Mouse (Mus musculus): ENCODE data around the gene Hsf2bp. TPM values are rescaled to one million over a fixed set of nuclear protein-coding genes. Genes with fewer than 3 reads are reported as not detected.
A peak's percentile ranks its signal among the peaks of the same experiment; 100 is the strongest.
"Not testable (repeated sequence)": the region's sequence is repeated elsewhere in the genome, so short reads cannot be mapped to it uniquely, and the experiment has no call there.

The Hsf2bp gene
- total and polyA plus RNA-seq, 2 experiments from 2014 or later: 0.57 to 0.90 TPM

DNA sequence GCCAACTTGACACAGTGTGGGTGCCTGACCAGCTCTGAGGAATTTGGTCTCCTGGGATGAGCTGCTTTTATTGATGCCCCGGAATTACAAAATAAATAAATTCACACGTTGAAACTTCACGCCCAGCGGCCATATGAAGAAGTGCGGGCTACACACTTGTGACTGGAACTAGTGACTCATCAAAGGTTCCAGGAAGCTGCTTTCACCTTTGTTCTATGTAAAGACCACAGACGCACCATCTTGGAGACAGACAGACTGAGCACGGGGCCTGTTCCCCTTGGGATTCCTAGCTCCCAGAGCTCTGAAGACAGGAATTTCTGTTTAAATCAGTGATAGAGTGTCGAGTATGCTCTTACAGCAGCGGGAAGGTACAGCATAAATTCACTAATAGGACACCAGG lies 31.4 kb upstream of the Hsf2bp start:
- H3K9ac ChIP-seq: no peak overlapping the region
- H3K27ac ChIP-seq (ENCODE audit: low read depth, low read length): no peak overlapping the region
- no peak for DNase-seq
- no peaks in the 10 kb centered on the region for H3K27me3 ChIP-seq (ENCODE audit: insufficient read depth, low read length)
- no peaks in the 10 kb centered on the region for H3K9me3 ChIP-seq (ENCODE audit: low read length)
- no peaks in the 10 kb centered on the region for H3K36me3 ChIP-seq (ENCODE audit: insufficient read depth)
- 77% methylated on average over 9 of the region's 9 CpGs for WGBS
- no peak for ATAC-seq
- no peak overlapping the region for H3K4me3 ChIP-seq (ENCODE audit: low read depth, low read length)
- H3K4me1 ChIP-seq (ENCODE audit: insufficient read depth): no peaks in the 10 kb centered on the region
- no peak overlapping the region for H3K4me2 ChIP-seq (ENCODE audit: low read depth)
- no peak for TF ChIP-seq CTCF (IDR thresholded peaks at IDR 0.05; ENCODE audit: low read depth)

DNA sequence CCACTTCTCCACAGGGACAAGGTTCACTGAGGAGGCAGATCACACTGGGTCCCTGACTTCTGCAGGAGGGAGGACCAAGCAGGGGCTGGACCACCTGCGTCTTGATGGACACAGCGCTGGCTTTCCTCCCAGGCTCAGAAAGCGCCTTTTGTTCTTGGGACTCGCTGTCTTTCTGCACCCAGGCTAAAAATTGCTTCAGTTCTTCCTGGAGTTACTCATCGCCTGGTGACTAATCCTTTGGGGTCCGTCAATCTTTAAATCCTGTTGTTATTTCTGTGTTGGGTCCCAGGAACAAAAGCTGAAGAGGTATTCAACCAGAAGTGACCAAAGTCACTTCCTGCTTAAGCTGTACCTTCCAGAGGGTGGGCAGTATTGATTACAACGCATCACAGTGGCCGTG lies 28.6 kb upstream of the Hsf2bp start:
- DNase-seq; H3K27me3 ChIP-seq (ENCODE audit: insufficient read depth, low read length); ATAC-seq; H3K9me3 ChIP-seq (ENCODE audit: low read length); H3K4me2 ChIP-seq (ENCODE audit: low read depth); H3K9ac ChIP-seq; H3K4me1 ChIP-seq (ENCODE audit: insufficient read depth); H3K4me3 ChIP-seq (ENCODE audit: low read depth, low read length); H3K27ac ChIP-seq (ENCODE audit: low read depth, low read length): not testable (repeated sequence)
- peaks cover 24% of the 10 kb centered on the region for H3K36me3 ChIP-seq (ENCODE audit: insufficient read depth)
- 36% methylated on average over 8 of the region's 8 CpGs for WGBS

DNA sequence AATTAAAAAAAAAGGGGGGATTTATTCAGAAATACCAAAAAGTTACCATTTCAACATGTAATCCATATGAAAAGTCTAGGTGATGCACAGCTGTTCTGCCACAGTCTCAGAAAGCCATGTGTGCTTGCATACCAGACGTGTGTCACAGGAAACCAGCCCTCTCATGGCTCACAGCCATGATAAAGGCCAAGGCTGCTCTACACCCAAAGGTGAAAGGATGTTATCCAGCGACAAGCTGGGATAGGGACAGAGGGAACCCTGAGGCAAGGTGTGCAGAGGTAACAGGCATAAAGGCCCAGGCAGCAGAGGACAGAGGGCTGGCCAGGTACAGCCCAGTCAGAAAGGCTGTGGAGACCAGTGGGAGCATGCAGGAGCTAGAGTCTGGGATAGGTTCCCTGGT lies 27.5 kb upstream of the Hsf2bp start:
- 73% methylated on average over 2 of the region's 2 CpGs for WGBS
- no peaks in the 10 kb centered on the region for H3K9me3 ChIP-seq (ENCODE audit: low read length)
- no peak overlapping the region for H3K9ac ChIP-seq
- no peak overlapping the region for H3K27ac ChIP-seq (ENCODE audit: low read depth, low read length)
- no peaks in the 10 kb centered on the region for H3K4me1 ChIP-seq (ENCODE audit: insufficient read depth)
- DNase-seq: no peak
- no peak for ATAC-seq
- H3K27me3 ChIP-seq (ENCODE audit: insufficient read depth, low read length): no peaks in the 10 kb centered on the region
- no peak overlapping the region for H3K4me2 ChIP-seq (ENCODE audit: low read depth)
- no peak for TF ChIP-seq CTCF (IDR thresholded peaks at IDR 0.05; ENCODE audit: low read depth)
- no peak overlapping the region for H3K4me3 ChIP-seq (ENCODE audit: low read depth, low read length)
- peaks cover 34% of the 10 kb centered on the region for H3K36me3 ChIP-seq (ENCODE audit: insufficient read depth)

DNA sequence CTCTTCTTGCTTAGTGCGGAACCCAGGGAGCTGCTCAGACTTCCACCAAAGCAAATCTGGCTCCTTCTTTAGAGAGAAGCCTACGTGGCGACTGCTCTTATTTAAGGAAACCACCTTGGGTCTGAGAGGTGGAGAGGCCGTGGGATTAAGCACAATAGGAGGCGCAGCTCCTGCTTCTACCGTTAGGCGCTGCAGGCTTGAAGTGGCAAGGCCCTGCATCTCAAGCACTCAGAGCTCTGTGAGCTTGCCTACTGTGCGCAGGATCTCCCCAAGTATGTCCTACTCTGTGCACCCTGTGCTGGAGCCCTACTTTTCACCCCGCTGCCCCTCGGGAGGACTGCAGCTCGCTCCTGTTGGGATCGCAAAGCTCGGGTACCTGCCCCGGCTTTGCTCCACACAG lies 25.1 kb upstream of the Hsf2bp start:
- no peak for TF ChIP-seq CTCF (IDR thresholded peaks at IDR 0.05; ENCODE audit: low read depth)
- Histone ChIP-seq H3K4me2 (ENCODE audit: low read depth) (no peak overlapping the region), H3K9ac (no peak overlapping the region), H3K4me1 (ENCODE audit: insufficient read depth) (no peaks in the 10 kb centered on the region), H3K9me3 (ENCODE audit: low read length) (no peaks in the 10 kb centered on the region), H3K27me3 (ENCODE audit: insufficient read depth, low read length) (no peaks in the 10 kb centered on the region), H3K27ac (ENCODE audit: low read depth, low read length) (no peak overlapping the region), H3K4me3 (ENCODE audit: low read depth, low read length) (no peak overlapping the region), H3K36me3 (ENCODE audit: insufficient read depth) (peaks cover 58% of the 10 kb centered on the region)
- 96% methylated on average over 14 of the region's 14 CpGs for WGBS
- ATAC-seq (no peak), DNase-seq (no peak)

DNA sequence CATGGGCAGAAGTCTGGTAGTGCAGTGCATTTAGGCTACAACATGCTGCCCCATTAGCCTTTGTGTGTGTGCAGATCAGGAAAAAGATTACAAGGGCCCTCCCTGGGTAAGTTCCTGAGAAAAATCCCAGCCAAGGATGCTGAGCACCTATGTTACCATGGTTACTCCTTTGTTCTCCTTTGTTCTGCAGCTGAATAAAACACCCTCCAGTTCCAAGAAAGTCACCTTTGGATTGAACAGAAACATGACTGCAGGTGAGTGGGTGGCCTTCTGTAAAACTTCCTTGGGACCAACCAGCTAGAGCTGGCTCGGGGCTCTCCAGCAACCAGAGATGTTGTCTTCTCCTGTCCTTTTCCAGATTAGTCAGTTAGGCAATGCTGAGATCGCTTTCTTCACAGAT lies 22.9 kb upstream of the Hsf2bp start:
- DNase-seq (peak; percentile 15), ATAC-seq (peak; percentile 68; the same call in 1 of the 2 replicates)
- no peaks in the 10 kb centered on the region for H3K27me3 ChIP-seq (ENCODE audit: insufficient read depth, low read length)
- H3K27ac ChIP-seq (ENCODE audit: low read depth, low read length): peak overlapping the region; percentile 62; the same call in 1 of the 2 replicates
- 69% methylated on average over 2 of the region's 2 CpGs for WGBS
- no peak for TF ChIP-seq CTCF (IDR thresholded peaks at IDR 0.05; ENCODE audit: low read depth)
- peaks cover 79% of the 10 kb centered on the region for H3K36me3 ChIP-seq (ENCODE audit: insufficient read depth)
- H3K4me1 ChIP-seq (ENCODE audit: insufficient read depth): no peaks in the 10 kb centered on the region
- no peak overlapping the region for H3K9ac ChIP-seq
- H3K4me2 ChIP-seq (ENCODE audit: low read depth): no peak overlapping the region
- no peak overlapping the region for H3K4me3 ChIP-seq (ENCODE audit: low read depth, low read length)
- no peaks in the 10 kb centered on the region for H3K9me3 ChIP-seq (ENCODE audit: low read length)

DNA sequence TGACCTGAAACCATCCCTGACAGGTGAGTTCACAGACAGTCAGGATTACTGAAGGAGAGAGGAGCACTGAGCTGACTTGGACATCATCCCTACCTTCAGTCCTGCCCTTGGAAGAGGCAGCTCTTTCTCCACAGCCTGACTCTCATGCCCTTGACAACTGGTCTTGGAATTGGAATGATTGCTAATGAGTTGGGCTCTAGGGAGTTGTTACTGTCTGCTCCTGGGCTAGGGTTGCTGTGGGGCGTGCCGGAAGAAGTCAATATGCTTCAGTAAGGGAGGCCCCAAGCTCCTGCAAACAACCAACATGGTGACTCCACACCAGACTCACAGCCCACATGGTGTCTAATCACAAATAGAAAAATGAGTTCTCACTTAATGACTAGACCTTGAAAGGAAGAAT lies 21.7 kb upstream of the Hsf2bp start:
- no peak overlapping the region for H3K27ac ChIP-seq (ENCODE audit: low read depth, low read length)
- H3K36me3 ChIP-seq (ENCODE audit: insufficient read depth): peaks cover 89% of the 10 kb centered on the region
- H3K4me2 ChIP-seq (ENCODE audit: low read depth): no peak overlapping the region
- no peak for TF ChIP-seq CTCF (IDR thresholded peaks at IDR 0.05; ENCODE audit: low read depth)
- H3K4me3 ChIP-seq (ENCODE audit: low read depth, low read length): no peak overlapping the region
- no peaks in the 10 kb centered on the region for H3K27me3 ChIP-seq (ENCODE audit: insufficient read depth, low read length)
- WGBS: 89% methylated on average over 2 of the region's 2 CpGs
- H3K9me3 ChIP-seq (ENCODE audit: low read length): no peaks in the 10 kb centered on the region
- H3K4me1 ChIP-seq (ENCODE audit: insufficient read depth): no peaks in the 10 kb centered on the region
- DNase-seq: no peak
- ATAC-seq: no peak
- no peak overlapping the region for H3K9ac ChIP-seq

DNA sequence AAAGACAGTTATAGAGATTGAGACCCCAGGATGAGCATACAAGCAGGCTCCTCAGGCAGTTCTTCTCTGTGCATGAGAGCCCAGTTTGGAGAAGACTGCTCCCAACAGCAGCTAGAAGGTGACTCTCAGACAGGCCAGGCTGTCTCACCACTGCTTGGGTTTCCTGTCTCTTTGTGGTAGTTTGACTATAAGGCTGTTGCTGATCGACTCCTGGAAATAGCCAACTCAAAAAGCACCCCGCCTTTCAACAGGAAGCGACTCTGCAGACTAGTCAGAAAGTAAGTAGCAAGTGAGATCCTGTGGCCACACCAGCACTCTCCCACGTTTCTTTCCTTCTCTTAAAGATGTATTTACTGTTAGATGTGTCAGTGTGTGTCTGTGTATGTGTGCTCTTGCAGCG lies 17.5 kb upstream of the Hsf2bp start:
- DNase-seq (no peak), ATAC-seq (no peak)
- Histone ChIP-seq H3K4me1 (ENCODE audit: insufficient read depth) (no peaks in the 10 kb centered on the region), H3K4me2 (ENCODE audit: low read depth) (no peak overlapping the region), H3K27ac (ENCODE audit: low read depth, low read length) (no peak overlapping the region), H3K9me3 (ENCODE audit: low read length) (no peaks in the 10 kb centered on the region), H3K27me3 (ENCODE audit: insufficient read depth, low read length) (no peaks in the 10 kb centered on the region), H3K4me3 (ENCODE audit: low read depth, low read length) (no peak overlapping the region), H3K36me3 (ENCODE audit: insufficient read depth) (peaks cover 86% of the 10 kb centered on the region), H3K9ac (no peak overlapping the region)
- WGBS: 89% methylated on average over 5 of the region's 5 CpGs
- no peak for TF ChIP-seq CTCF (IDR thresholded peaks at IDR 0.05; ENCODE audit: low read depth)
